Mouse (Mus musculus): ENCODE data around the gene Zfp787.
"Not testable (repeated sequence)": the region's sequence is repeated elsewhere in the genome, so short reads cannot be mapped to it uniquely, and the experiment has no call there.

Gene Zfp787

GRCm38 (mm10) chr7:6162172-6162571 is 6.4 kb upstream of the Zfp787 start:
- DNase-seq (ENCODE audit: low spot score in 2 of 2): no peak

- no peak for DNase-seq (ENCODE audit: low spot score in 2 of 2)
Observed at GRCm38 (mm10) chr7:6161541-6161940, 5.7 kb upstream of the Zfp787 start.

GRCm38 (mm10) chr7:6159604-6160003 is 3.8 kb upstream of the Zfp787 start:
- DNase-seq (ENCODE audit: low spot score in 2 of 2): no peak

DNA sequence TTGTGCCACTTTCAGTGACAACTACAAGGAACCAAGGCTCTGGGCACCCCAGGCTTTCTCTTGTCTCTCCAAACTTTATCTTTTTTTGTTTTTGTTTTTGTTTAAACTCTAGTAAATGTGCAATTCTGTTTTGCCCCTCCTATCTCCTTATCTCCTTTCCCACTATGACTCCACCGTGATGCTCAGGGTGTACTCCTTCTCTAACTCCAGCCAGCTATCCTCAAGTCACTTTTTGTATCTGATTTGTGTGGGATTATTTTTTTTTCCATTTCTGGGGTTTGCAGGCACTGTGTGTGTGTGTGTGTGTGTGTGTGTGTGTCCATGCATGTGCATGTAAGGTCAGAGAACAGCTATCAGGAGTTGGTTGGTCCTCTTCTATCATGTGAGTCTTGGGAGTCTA is 1.7 kb upstream of the Zfp787 start:
- no peak for DNase-seq (ENCODE audit: low spot score in 2 of 2)

DNA sequence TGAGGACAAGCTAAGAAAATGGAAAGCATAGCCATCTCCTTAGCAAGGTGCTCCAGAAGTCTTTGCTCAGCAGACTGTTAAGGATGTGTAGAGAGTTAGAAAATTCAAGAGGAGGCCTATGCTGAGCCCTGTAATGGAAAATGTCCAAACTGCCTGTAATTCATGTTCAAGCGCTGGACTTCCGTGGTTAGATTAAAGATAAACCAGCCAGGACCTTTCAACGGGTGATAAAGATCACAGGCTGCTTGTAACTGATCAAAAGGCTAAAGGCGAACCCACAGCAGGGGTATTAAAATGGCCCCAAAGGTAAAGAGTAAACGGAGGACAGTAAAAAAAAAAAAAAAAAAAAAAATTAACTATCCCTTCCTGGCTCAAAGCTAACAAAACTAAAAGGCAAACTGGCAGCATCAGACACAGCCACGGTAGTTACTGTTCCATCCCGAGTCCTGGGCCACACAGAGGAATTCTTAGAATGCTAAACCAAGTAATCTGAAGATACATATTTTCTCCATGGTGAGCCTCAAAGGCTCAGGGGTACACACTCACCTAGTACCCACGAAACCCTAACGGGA is 1.2 kb upstream of the Zfp787 start:
- DNase-seq (ENCODE audit: low spot score in 2 of 2): no peak

GRCm38 (mm10) chr7:6155031-6155872 is 545 bp downstream of the Zfp787 start:
- DNase-seq (ENCODE audit: low spot score in 2 of 2): peak; percentile 72 to 90

DNA sequence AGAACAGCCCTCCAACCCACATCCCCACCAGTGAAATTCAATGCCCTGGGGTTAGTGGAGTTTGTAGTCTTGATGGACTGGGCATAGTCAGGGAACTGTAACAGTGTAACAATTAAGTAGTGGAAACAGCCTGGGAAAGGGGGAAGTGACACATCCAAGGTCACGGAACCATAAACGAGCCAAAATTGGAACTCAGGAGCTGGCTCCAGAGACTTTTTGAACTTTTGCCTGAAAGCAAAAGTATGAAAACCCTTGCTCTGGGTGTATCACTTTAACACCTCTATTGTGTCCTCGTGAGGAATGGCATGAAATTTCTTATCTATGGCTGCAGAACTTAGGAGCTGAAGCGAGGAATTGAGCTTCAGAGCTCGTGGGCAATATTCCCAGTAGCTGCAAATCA is 1.6 kb downstream of the Zfp787 start:
- DNase-seq (ENCODE audit: low spot score in 2 of 2): no peak

GRCm38 (mm10) chr7:6153131-6153530 is 2.7 kb downstream of the Zfp787 start:
- DNase-seq (ENCODE audit: low spot score in 2 of 2): no peak

DNA sequence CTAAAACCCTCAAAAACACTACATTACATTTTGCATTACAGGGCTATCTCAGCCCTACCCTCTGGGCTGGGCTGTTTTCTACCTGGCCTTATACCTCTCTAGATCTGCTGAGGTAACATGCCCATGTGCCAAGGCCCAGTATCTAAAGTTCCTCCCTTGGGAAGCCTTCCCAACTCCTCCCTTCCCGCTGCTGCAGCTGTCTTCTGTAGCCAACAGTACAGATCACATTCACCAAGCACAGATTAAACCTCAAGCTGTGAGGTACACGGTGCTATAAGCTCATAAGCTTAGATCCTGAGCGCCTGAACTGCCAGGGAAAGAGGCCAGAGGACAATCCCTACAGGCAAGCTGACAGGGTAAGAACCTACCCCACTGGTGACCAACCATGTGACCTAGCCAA is 3.8 kb downstream of the Zfp787 start:
- DNase-seq (ENCODE audit: low spot score in 2 of 2): no peak

GRCm38 (mm10) chr7:6151266-6151665 is 4.5 kb downstream of the Zfp787 start:
- no peak for DNase-seq (ENCODE audit: low spot score in 2 of 2)

DNA sequence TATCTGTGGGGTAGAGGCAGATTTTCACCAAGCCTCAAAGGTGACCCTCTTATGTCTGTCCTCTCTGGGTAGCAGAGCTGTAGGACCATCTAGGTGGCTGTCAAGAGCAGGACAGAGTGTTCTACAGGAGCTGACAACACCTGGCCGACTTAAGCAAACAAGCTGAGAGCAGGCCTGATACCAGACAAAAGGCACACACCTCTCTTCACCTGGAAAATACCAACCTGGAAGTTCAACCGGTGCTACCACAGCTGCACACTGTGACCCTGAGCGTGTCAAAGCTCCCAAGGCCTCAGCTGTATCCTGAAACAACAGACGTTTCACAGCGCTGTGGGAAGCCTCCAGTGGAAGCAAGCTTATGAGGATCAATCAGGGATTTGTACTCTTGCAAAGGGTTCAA is 8.1 kb downstream of the Zfp787 start:
- no peak for DNase-seq (ENCODE audit: low spot score in 2 of 2)

- DNase-seq (ENCODE audit: low spot score in 2 of 2): no peak
Observed at GRCm38 (mm10) chr7:6146982-6147325, 8.8 kb downstream of the Zfp787 start.

DNA sequence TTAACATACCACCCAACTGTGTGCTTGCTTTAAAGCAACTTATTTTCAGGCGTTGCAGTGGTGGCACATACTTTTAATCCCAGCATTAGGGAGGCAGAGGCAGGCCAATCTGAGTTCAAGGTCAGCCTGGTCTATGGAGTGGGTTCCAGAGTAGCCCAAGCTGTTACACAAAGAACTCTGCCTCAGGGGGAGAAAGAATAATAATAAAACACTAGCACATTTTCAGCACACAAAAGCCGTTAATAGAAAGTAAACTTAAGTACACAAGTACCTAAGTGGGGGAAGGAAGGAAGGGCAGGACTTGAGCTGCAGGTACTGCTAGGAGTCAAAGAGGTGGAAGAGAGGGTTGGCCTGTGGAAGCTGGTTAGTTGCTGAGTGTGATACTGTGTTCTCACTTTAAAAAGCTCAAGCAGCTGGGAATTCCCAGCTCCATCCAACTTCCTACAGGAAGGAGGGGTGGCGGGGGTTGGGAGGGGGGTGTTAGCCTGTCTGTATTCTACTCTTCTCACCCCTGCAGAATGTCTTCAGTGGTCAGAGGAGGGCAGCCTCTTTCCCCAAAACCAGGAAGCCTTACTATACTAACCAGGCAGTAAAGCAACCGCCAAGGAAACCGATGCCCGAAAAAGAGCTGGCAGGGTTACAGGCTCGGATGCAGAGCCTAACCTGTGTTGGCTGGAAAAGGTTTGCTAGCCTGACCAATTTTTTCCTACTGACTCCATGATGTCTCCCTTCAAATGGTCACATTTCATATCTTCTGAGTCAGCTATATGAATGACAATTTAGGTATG is 9.4 kb downstream of the Zfp787 start:
- no peak for DNase-seq (ENCODE audit: low spot score in 2 of 2)

DNA sequence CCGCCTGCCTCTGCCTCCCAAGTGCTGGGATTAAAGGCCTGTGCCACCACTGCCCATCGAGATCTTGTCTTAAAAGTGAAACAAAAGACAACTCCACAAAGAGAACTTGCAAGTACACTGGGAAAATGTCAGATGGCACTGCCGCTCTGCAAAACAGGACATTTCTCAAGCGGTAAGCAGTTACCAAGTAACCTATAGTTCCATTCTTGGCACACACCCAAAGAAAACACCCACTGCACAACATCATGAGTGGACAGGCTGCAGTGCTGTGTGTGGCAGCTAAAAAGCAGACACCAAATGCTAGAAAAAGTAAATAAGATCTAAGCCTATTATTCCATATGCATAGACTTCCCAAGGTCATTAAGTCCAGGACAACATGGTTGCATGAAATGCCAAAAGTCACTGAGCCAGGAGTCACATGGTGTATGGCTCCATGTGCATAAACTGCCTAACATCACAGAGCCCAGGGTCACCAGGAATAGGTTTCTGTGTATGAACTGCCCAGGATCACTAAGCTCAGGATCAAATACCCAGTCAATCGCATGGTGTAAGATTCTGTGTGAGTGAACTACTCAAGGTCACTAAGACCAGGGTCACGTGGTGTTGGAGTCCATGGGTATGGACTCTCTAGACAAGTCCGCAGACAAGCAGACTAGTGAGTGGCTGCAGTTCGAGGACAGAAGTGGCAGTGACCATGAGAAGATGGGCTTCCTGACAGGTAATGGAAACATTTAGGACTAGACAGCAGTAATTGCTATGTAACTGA is 10.2 kb downstream of the Zfp787 start:
- no peak for DNase-seq (ENCODE audit: low spot score in 2 of 2)

- no peak for DNase-seq (ENCODE audit: low spot score in 2 of 2)
Observed at GRCm38 (mm10) chr7:6143991-6144531, 11.7 kb downstream of the Zfp787 start.

- no peak for DNase-seq (ENCODE audit: low spot score in 2 of 2)
Observed at GRCm38 (mm10) chr7:6139295-6139694, 16.5 kb downstream of the Zfp787 start.

DNA sequence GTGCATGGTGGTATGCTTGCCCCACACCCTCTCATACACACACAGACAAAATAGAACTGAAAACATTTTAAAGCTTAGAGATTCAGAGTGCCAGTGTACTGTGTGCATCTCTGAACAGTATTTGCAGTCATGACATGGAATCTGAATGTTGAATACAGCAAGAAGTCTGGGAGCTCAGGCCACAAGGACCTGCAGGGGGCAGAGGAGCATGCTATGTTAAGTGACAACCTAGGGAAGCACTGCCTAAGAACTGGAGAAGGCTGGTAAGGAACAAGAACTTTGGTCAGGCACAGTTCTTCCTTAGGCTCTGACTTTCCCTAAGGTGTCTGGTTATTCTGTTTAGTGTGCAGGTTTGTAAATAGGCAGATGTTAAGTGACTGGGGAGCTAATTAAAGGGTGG is 19.3 kb downstream of the Zfp787 start:
- DNase-seq (ENCODE audit: low spot score in 2 of 2): no peak

DNA sequence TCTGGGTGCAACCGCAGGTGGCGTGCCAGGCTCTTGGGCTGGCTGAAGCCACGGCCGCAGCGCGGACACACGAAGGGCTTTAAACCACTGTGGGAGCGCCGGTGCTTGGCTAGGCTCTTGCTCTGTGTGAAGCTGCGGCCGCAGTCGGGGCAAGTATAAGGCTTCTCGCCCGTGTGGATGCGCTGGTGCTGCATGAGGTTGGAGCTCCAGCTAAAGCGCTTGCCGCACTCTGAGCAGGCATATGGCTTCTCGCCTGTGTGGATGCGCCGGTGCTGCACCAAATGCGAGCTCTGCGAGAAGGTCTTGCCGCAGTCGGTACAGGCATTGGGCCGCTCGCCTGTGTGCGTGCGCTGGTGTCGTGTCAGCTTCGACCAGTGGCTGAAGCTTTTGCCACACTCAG is 23.2 kb downstream of the Zfp787 start:
- no peak for DNase-seq (ENCODE audit: low spot score in 2 of 2)

GRCm38 (mm10) chr7:6130346-6130745 is 25.5 kb downstream of the Zfp787 start:
- no peak for DNase-seq (ENCODE audit: low spot score in 2 of 2)

- peak; percentile 63 to 82 for DNase-seq (ENCODE audit: low spot score in 2 of 2)
Observed at GRCm38 (mm10) chr7:6126690-6127448, 28.9 kb downstream of the Zfp787 start.

DNA sequence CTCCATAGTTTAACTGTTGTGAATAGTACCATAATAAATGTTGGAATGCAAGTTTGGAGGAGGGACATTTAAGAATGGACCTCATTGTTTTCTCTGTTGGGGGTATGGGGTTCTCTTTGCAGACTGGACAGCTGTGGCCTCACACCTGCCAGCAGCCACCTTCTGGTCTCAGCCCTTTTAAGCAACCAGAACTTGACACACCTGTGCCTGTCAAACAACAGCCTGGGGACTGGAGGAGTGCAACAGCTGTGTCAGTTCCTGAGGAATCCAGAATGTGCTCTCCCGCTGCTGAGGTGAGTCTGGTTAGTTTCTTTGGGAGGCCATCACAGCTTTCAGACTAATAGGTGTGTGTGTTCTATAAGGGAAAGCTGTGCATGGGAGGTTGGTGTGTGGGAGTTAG is 34.7 kb downstream of the Zfp787 start:
- DNase-seq (ENCODE audit: low spot score in 2 of 2): not testable (repeated sequence)

Measured in spleen, postnatal 4 days (tissue).